Mouse (Mus musculus) embryo, embryonic 11.5 days (tissue): ENCODE data around the gene Wdr70.
A peak's percentile ranks its signal among the peaks of the same experiment; 100 is the strongest.
"Not testable (repeated sequence)": the region's sequence is repeated elsewhere in the genome, so short reads cannot be mapped to it uniquely, and the experiment has no call there.

Experiments
- DNase-seq: peaks from one replicate; pipeline ENCODE4 v3.0.0-alpha.2; 2012; ENCODE audit warnings: low read depth, low spot score

The Wdr70 gene

DNA sequence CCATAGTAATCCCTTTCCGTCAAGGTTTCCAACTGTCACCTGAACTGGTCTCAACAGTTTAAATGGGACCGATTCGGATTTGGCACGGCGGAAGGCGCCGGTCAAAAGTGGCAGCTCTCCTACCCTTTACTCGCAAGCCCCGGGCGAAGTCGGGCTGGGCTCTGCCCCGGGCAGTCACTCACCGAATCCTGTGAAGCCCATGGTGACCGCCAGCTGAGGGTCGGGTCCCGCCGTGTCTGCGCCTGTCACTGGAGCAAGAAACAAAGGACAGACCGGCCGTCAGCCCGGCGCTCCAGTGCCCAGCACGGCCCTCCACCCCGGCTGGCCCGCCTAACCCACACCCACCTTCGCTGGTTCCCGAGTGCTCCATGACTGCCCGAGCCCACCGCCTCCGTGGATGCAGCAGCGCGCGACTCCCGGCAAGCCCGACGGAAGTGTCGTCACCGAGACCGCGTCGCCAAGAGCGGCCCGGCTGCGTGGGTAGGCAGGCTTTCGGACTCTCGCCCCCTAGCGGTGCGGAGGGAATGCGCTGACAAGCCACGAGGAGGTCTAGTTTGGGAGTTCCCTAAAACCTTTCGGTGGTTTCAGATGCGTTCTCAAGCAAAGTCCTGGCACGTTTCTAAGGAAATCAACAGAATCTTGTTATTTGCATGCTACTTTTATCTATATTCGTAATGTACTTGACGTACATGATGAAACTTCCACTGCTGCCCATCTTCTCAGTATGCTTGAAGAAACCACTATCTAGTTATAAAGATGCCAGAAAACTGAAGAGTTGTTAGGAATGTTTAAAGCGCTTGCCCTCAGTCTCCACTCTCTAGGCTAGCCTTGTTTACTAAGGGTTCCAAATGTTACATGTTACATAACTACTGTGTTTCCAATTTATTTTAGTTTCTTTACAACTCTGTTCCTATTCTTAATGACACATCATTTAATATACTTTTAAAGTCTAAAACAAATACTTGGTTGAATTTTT, at the start of gene Wdr70:
Gene Wdr70 (minus strand): TSS at position 436 of the 976 bp plus-strand sequence.
- peak; percentile 92 for DNase-seq

DNA sequence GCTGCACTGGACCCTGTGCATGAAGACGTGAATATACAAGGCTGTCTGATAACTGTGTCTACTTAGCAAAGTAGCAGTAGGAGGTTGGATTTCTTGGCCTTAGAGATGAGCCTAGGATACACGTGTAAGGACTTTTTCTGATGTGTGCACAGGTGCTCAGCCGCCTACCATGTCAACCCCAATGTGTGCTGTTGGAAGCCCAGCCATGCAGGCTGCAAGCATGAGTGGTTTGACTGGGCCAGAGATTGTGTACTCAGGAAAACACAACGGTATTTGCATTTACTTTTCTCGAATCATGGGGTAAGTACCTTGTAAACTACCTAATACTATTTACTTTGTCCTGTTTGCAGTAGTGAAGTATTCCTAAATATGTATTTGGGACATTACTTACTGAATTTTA, 36.6 kb upstream of the Wdr70 start:
- no peak for DNase-seq

DNA sequence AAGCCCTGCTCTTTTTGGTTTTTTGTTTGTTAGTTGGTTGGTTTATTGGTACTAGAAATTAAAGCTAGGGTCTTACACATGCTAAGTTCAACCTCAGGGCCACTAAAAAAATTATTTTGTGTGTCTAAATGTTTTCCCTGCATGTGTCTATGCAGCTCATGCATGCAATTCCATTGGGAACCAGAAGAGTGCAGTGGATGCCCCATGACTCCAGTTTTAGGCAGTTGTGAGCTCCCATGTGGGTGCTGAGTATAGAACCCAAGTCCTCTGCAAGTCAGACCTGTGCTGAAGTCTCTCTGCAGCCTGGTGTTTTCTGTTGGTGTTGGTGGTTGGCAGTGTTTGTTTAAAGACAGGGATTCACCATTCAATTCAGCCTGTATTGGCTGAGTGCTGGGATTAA, 32.8 kb upstream of the Wdr70 start:
- no peak for DNase-seq

DNA sequence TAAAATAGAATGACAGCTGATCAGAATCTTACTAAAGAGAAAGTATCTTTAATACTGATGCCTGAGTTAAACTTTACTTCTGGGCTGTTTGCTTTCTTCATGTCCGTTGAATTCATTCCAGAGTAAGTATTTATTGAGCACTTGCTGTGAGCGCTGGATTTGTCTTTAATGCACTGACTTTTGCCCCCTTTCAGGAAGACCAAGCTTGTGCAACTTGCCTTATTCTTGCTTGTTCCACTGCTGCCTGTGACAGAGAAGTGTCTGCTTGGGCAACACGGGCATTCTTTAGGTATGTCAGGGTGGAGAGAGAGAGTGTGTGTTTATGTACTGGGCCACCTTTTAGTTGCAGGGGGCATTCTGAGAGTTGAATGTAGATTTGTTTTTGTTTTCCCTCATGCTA, 32.3 kb upstream of the Wdr70 start:
- no peak for DNase-seq

DNA sequence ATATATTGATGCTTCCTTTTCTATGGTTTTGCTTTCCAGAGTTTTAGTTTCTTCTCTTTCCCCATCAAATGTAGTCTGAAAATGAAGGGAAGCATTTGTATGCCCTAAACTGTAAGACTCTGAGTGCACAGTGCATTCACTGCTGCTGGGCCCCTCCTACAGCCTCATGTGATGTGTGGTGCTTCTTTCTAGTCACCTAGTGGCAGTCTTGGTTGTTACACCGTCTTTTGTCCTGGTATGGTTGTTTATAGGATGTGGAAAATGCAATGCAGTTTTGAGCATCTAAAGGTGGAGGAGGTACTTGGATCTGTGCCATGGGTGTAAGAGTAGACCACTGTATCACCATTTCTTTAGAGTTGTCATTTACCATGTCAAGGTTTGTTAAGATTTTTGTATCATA, 30.3 kb upstream of the Wdr70 start:
- DNase-seq, result no peak

DNA sequence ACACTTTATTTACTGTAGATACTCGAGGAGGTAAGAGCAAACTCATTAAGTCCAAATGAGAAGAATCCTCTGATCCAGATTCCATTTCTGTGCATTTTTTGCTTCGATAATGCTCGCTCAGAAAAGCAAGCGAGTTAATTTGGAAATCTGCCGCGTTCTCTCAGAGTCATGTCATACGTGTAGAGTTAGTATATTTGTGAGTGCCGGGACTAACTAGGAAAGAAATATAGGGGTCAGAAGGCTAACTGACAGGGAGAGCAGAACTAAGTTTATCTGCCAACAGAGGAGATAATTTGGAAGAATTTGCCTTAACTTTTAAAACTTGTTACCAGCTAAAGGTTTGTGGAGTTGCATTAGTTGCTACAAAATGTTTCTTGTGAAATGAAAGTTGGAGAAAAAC, 10.8 kb upstream of the Wdr70 start:
- no peak for DNase-seq

DNA sequence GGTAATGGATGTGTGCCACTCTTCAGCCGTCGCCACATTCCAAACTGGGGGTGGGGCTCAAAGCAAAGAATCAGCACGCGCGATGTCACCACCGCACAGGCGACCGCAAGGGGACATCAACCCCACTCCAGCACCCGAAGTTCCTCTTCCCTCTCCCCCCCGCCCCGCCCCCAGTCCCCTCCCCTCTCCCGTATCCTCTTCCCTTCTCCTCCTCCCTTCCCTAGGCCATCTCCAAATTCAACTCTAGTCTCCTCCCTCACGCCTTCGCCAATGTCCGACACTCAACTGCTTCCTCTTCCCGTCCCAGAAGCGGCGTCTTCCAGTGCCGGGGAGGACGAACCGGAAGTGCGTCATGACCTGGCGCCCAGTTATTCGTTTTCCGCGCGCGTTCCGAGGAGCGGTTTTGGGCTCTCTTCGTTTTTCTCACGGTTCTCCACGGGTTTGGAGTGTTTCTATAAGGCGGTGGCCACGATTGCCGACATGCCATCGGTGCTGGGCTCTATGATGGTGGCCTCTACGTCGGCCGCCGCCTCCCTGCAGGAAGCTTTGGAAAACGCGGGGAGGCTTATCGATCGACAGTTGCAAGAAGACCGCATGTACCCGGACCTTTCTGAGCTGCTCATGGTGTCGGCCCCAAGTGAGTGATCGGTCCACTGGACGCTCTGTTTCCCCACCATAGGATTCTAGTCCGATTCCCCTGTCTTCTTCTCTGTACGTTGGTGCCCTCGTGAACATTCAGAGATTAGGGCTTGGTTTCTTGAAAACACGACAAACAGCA, 10.1 kb upstream of the Wdr70 start, which contains the start of gene Nup155:
Gene Nup155 (plus strand): TSS at position 308 of the 778 bp plus-strand sequence.
- peak; percentile 88 for DNase-seq

DNA sequence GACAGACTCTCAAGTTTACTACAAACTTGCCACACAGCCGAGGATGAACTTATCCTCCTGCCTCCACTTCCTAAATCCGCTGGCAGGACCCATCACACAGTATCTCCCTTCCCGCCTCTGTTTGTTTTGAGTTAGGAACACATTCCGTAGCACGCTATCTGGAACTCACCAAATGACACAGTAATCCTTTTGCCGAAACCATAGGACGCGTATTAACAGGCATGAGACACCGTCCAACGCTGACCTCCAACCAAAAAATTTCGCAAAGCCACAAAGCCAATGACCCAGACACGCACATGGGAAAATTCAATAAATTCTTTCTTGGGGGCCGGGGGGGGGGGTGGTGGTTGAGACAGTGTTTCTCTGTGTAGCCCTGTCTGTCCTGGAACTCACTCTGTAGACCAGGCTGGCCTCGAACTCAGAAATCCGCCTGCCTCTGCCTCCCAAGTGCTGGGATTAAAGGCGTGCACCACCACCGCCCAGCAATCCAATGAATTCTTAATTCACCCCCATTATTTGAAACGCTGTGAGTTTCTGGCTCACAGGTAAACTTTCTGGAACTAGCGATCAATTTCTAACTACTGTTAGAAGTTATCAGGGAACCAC, 9.5 kb upstream of the Wdr70 start:
- no peak for DNase-seq

DNA sequence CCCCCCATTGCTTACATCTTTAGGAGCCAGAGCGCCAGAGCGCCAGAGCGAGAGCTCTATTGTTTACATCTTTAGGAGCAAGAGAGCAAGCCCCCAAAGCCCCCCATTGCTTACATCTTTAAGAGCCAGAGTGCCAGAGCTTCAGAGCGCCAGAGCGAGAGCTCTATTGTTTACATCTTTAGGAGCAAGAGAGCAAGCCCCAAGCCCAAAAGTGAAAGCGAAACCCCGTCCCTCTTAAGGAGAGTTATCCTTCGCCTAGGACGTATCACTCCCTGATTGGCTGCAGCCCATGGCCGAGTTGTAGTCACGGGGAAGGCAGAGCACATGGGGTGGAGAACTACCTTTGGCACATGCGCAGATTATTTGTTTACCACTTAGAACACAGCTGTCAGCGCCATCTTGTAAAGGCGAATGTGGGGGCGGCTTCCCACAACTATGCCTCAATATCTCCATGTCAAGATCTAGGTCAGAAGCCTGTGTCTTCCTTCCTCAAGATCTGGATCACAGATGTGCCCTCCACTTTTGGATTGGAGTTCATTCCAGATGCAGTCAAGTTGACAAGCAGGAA, 3.0 kb upstream of the Wdr70 start:
- not testable (repeated sequence) for DNase-seq

DNA sequence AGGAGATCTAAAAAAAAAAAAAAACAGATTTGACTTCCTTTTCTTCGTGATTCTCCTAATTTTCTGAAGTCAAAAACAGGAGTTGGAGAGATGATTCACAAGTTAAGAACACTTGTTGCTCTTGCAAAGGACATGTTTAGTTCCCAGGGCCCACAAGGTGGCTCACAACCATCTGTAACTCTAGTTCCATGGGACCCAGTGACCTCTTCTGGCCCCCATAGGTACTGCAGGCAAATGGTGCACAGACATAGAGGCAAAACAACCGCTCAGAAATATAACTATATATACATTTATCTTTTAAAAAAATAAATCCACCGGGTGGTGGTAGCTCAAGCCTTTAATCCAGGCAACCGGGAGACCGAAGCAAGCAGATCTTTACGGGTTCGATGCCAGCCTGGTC, 1.2 kb downstream of the Wdr70 start:
- no peak for DNase-seq

DNA sequence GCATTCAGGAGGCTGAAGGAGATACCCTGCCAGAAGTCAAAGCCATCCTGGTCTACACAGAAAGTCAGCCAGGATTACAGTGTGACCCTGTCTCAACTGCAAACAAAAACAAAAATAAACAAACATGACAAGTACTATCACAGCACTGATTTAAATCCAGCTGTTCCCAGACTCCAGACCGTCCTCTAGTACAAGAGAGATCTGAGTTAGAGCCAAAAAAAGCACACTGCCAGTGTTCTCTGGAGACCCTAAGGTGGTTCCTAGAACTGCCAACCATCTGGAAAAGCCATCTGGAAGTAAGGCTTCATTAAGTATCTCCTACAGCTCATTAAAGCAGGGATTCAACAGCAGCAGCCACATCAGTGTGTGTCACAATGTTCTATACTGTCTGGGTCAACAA, 6.3 kb downstream of the Wdr70 start:
- DNase-seq, result not testable (repeated sequence)

DNA sequence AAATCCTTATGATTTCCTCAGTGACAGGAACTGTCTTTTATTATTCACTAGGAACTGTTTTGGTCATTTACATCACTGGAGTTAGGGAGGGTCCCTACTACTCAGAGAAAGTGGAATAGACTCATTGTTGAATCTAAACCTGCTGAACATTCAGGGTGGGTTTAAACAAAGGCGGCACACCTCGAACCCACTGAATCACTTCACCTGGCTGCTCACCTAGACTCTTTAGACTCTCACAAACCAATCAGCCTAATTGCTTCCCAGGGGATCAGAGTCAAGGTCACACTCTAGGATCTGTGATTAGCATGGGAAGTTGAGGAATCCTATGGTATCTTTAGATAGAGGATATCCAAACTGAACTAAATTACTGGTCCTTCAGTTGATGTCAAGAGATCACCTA, 8.3 kb downstream of the Wdr70 start:
- no peak for DNase-seq

DNA sequence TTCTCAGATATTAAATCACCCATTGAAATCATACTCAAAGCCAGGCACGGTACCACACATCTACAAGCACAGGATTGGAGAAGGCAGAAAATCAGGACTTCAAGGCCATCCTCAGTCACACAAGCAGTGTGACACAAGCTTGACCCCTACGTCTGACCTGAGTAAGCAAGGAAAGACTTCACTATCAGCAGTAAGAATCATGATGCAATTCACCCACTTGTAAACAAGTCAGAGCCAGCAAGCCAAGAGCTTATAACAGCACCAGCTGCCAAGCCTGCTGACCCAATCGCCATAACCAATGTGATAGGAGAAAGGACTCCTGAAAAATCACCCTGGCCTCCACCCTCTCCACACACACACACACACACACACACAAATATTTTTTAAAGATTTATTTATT, 10.3 kb downstream of the Wdr70 start:
- no peak for DNase-seq

DNA sequence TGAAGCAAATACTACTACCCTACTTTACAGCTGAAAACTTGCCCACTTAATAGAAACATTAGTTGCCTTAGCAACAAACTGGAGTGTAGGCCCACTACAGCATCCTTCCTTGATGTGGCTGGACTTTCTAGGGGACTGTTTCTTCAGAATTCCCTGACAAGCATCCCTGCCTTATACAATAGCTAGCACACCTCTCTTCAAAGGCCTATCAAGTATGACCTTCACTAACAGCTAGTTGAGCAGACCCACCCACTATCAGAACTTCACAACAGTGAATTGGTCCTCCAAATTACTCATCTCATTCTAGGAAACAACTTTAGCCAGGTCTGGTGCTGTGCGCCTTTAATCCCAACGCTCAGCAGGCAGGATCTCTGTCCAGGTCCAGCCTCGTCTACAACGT, 11.7 kb downstream of the Wdr70 start:
- no peak for DNase-seq

DNA sequence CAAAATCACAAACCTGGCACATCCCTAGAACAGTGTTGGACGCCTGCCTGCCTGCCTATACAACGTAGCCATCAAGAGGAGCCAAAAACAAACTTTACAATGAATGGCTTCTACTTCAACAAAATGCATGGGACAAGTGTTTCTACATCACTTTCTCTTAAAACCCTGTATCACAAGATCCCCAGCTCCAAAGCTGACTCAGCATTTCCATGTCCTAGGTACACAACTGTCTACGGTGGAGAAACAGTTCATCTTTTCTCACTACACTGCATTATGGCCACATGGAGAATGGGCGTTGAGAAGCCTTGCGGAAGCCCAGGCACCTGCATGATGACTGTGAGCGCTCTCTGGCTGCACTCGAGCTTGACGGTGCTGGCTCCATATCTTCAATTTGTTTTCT, 16.9 kb downstream of the Wdr70 start:
- DNase-seq, result no peak

DNA sequence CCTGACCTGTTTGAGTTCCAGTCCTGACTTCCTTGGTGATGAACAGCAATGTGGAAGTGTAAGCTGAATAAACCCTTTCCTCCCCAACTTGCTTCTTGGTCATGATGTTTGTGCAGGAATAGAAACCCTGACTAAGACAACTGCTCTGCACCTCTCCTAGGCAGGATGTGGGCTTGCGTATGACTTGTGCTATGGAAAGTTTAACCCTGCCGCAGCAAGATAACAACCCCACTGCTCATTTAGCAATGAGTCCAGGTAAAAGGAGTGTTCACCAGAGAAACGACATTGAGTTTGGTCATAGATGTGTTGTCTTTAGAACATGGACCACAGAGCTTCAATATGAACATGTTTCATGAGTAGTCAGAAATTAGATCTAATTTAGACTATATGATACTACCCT, 25.9 kb downstream of the Wdr70 start:
- not testable (repeated sequence) for DNase-seq

DNA sequence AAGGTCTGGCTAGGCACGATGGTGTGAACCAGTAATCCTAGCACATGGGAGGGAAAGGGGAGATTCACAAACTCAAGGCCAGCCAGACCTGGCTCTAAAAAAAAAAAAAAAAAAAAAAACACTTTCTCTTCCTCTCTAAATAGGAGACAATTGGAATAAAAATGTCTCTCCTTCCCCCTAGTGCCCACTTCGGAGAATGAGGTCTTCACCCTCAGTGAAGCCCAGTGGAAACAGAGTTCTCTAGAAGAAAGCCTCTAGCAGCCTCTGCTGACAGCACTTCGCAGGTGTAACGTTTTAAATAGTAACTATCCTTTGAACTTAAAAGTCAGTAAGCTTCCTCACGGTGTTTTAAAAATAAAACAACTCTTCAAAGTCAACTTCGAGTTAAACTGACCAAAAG, 33.8 kb downstream of the Wdr70 start:
- no peak for DNase-seq

DNA sequence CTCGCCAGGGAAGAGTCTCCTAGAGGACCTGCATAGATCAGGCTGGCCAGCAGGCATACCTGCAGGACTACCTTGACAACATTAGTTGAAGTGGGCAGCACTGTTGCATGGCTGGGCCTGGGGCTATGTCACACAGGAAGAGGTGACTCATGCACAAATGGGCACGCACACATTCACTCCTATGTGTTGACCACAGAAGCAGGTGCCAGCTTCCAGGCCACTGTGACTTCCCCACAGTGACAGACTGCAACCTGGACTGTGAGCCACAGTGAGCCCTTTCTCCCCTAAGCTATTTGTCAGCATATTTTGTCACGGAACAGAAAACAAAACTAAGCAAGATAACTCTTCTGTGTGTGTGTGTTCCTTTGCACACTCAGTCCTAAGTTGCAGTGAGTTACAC, 47.8 kb downstream of the Wdr70 start:
- DNase-seq, result no peak

DNA sequence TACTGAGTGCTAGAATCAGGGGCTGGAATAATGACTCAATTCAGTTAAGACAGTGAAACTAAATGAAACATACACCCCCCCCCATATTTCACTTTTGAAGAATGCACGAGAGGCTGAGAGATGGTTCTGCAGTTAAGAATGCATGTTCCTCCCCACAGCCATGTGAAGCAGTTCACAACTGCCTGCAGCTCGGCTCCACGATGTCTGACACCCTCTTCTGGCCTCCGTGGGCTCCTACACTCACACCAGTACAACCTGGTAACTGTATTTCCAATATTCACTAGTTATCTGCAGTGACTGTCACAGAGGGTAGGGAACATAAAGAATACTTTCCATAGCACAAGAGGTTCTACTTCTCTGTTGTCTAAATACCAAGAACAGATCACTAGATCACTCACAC, 59.2 kb downstream of the Wdr70 start:
- no peak for DNase-seq

DNA sequence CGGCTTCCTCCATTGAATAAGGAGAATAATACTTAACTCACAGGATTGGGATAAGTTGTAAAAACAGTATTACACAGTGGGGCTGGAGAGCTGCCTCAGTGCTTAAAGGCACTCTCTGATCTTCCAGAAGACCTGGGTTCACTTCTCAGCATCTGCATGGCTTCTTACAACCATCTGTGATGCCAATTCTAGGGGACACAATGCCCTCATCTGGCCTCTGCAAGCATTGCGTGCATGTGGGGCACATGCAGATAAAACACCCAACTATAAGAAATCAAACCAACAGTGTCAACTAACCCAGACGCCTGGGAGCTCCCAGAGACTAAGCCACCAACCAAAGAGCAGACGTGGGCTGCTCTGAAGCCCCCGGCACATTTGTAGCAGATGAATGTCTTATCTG, 60.6 kb downstream of the Wdr70 start:
- no peak for DNase-seq

DNA sequence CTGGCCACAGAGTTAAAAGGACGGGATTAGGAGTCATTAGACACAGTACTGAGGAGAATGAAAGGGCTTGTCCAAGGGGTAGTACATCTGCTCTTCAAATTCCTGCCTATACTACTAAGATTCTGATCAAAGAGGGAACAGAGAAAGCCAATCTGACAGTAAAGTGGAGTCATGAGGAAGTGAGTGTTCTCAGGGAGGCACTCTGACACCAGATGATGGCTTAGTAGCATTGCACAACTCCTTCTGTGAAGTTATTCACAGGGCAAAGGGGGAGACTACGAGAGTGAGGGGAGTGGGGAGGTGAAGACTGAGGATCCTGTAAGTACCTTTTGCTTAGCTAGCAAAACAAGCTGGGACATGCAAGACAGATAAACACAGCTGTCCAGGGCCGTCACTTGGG, 61.2 kb downstream of the Wdr70 start:
- no peak for DNase-seq

DNA sequence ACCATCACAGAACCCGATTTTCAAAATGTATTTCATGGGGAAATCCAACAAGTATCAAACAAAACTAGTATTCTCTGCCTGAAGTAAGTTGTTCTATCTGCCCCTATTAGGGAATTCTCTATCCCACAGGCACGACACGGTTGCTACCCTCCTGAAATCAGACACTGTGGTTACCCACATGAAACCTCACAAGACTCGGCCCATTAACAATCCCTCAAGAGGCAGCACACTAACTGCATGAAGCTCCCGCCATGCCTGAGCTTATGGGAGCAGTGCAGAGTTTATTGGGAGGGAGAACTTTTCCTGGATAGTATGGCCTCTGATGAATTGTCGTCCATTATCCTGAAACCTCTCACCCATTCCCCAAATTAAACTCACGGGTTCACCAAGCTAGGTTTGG, 67.8 kb downstream of the Wdr70 start:
- no peak for DNase-seq
